Mouse (Mus musculus) heart, postnatal 36 days (tissue): ENCODE data around the gene Phf20. TPM values are rescaled to one million over a fixed set of nuclear protein-coding genes. Genes with fewer than 3 reads are reported as not detected.

Experiments used
- DNase-seq, 2 experiments: peaks; one replicate each; pipeline ENCODE4 v3.0.0; 2021 to 2022
- intact Hi-C: fragments of 180-260 bp; cut with DNase I; formaldehyde crosslinking; loops from one replicate; pipeline ENCODE4 v1.15.1; 2025
- total RNA-seq, 2 experiments: library from RNA; stranded (reverse); gene quantifications; 2 replicates each; pipeline ENCODE4 v1.2.3; 2021

Phf20 gene
- total RNA-seq, 2 experiments from 2014 or later: 19.3 to 23.8 TPM

DNA sequence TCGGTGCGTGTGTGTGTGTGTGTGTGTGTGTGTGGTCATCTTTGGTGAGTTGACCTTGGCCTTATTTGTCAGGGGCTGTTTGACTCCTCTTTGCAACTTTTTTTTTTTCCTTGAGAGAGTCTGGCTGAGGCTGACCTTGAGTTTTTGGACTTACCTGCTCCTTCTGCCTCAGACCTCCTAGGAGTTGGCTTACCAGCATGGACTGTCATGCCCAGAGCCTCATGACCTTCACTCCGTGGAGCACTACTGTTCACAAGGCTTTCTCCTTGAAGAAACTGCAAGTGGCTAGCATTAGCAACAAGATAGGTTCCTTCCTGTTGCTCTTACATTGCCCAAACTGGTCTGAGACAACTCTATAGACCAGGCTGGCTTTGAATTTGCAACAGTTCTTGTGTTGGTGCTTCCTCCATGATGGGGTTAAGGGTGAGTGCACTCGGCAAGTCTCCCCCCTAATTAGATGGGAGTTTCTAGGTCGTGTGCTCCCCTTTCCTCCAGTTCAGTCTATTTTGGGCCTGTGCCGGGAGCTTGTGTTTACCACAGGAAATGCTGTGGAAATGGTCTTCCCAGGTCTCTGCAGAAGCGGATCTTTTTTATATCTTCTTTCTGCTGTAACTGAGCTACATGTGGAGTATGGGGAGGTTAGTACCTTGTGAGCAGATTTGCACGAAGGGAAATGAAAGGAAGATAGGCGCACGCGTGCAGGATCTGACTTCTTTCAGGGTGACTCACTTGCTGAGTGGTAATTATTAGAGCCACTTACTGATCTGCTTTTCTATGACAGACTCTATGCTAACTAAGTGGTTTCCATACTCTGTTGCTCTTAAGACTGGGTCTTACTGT, 61.9 kb downstream of the Phf20 start:
- intact Hi-C loops: loop anchor here (5.0 kb wide), 2 partner anchors 56 to 76 kb away; partner anchors contain the start of gene Rbm39
- DNase-seq: peak; percentile 10 to 37

DNA sequence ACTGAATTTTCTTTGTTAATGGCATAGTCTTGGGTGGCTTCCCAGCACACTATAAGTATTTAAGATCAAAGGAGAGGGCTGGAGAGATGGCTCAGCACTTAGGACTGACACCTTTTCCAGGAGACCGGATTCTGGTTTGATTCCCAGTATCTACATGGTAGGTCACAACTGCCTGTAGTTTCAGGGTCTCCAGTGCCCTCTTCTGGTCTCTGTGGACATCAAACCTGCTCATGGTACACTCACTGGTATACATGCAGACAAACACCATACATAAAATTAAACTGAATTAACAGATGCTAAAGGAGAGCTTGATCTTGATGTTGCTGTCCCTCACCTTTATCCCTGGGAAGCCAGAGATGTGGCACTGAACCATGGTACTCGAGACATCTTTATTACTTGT, 64.7 kb downstream of the Phf20 start:
- intact Hi-C loops: no loop called here
- DNase-seq: no peak

GRCm38 (mm10) chr2:156263204-156263893, 67.1 kb downstream of the Phf20 start:
- intact Hi-C loops: no loop called here
- no peak for DNase-seq

- no peak for DNase-seq
- intact Hi-C loops: no loop called here
Measured at GRCm38 (mm10) chr2:156267636-156268035, 71.4 kb downstream of the Phf20 start.

DNA sequence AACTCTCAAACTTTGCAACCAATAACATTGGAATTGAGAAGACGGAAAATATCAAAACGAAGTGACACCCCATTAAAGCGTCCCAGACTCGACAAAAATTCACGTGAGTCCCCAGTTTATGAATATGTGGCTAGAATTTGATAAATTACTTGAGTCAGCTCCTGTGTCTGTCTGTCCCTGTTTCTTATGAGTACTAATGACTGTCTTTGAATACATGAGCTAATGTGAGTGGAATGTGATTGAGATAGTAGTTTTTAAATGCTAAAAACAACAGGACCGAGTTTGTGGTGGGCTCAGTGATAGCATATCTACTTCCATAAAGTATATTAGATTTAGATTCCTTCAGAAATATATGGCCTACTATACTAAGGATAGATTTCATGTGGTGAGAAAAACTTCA, 76.3 kb downstream of the Phf20 start:
- no peak for DNase-seq
- intact Hi-C loops: no loop called here

DNA sequence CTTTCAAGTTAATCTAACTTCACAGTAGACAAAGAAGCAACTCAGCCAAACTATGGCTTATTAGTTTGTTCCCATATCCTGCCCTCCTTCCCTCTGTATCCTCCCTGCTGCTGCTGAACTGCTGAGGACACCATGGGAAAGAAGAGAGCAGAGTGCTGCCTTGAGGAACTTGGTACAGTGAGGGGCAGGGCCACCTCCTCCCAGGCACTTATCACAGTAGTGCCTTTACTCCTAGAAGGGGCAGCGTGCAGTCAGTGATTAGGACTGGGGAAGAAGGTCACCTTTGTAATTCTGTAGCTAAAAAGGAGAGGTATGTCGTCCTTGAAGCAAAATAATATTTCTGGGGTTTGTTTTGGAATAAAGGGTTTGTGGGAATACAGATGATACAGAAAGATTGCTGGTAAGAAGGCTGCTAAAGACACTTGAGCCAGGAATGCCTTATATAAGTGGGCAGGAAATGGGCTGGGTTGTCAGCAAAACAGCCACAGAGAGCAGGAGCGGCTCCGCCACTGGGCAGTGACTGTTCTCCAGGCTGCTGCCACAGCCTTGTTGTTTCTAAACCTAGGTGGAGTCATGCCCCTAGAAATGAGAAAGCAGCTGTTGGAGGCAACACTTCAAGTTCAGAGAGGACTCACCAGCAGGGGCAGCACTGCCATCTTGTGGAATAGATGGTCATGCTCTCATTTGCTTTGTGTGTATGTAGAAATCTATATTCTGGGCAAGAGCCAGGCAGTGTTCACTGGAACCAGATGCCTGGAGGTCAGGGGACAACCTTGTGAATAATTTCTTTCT, 82.2 kb downstream of the Phf20 start:
- DNase-seq: peak; percentile 78 to 82
- intact Hi-C loops: loop anchor here (2.0 kb wide), 2 partner anchors 98 to 316 kb away; partner anchors contain the start of gene Rbm39

- DNase-seq: no peak
- intact Hi-C loops: loop anchor here (10.0 kb wide), 1 partner anchor 436 kb away; no protein-coding TSS in a partner anchor
Measured at GRCm38 (mm10) chr2:156281227-156281626, 85.0 kb downstream of the Phf20 start.

DNA sequence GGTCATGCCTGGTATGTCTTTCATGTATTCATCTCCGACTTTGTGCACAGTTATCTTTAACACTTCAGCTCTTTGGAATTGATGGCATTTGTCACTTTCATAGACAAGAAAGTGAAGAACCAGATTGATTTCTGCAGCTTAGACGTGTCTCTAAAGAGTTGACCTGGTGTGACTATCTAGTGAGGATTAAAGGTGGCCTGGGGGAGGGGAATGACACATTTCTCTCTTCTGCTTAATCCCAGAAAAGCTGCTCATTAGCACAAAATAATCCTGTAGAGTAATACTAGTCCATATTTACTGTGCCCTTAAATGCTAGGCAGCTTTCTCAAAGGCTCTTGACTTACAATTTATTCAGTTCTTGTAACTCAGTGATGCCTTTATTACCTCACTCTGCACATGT, 88.9 kb downstream of the Phf20 start:
- intact Hi-C loops: loop anchor here (10.0 kb wide), 1 partner anchor 440 kb away; no protein-coding TSS in a partner anchor
- DNase-seq: no peak

- intact Hi-C loops: loop anchor here (10.0 kb wide), 1 partner anchor 442 kb away; no protein-coding TSS in a partner anchor
- no peak for DNase-seq
Measured at GRCm38 (mm10) chr2:156286733-156287132, 90.5 kb downstream of the Phf20 start.

DNA sequence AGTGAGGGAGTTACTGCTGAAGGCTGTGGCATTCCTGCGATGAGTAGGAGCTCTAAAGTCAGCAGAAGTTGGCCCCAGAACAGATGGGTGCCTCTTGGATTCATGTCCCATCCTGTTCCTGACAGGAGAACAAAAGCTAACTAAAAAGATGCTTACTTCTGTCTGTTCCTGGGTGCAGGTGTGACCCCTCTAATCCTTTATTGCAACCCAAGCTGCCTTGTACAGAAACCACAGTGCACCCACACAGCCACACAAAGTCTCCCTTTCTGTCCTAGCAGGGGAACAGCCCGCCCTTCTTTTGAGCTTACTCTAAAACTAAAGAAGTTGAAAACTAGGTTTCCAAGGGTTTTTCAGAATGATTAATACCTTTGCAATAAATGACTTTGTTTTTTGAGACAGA, 92.0 kb downstream of the Phf20 start:
- no peak for DNase-seq
- intact Hi-C loops: loop anchor here (10.0 kb wide), 1 partner anchor 443 kb away; no protein-coding TSS in a partner anchor

GRCm38 (mm10) chr2:156289552-156290160, 93.4 kb downstream of the Phf20 start:
- intact Hi-C loops: loop anchor here (10.0 kb wide), 1 partner anchor 445 kb away; no protein-coding TSS in a partner anchor
- DNase-seq: no peak

GRCm38 (mm10) chr2:156291998-156292397, 95.7 kb downstream of the Phf20 start:
- no peak for DNase-seq
- intact Hi-C loops: no loop called here

- intact Hi-C loops: no loop called here
- no peak for DNase-seq
Measured at GRCm38 (mm10) chr2:156295601-156296063, 99.4 kb downstream of the Phf20 start.

GRCm38 (mm10) chr2:156296190-156296589, 99.9 kb downstream of the Phf20 start:
- DNase-seq: no peak
- intact Hi-C loops: no loop called here

DNA sequence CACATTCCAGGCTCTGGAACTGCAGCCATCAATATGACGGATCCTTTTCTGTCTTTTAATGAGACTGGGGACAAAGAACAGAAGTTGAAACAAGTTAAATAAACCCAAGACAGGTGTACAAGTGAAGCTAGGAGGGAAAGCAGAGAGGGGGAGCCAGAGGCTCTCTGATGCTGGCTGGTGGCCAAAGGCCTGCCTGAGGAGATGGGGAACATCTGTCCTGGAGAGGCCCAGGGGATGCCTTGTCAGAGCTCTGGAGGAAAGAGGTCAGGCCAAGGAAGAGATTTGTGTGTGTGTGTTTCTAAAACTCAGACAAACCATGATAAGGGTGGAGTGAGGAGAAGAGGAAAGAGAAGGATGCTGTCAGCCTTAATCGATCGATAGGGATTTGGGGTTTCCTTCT, 101.4 kb downstream of the Phf20 start:
- DNase-seq: peak; percentile 39 to 44
- intact Hi-C loops: no loop called here

- intact Hi-C loops: no loop called here
- DNase-seq: no peak
Measured at GRCm38 (mm10) chr2:156298458-156298857, 102.2 kb downstream of the Phf20 start.

- DNase-seq: no peak
- intact Hi-C loops: no loop called here
Measured at GRCm38 (mm10) chr2:156302063-156302462, 105.8 kb downstream of the Phf20 start.

DNA sequence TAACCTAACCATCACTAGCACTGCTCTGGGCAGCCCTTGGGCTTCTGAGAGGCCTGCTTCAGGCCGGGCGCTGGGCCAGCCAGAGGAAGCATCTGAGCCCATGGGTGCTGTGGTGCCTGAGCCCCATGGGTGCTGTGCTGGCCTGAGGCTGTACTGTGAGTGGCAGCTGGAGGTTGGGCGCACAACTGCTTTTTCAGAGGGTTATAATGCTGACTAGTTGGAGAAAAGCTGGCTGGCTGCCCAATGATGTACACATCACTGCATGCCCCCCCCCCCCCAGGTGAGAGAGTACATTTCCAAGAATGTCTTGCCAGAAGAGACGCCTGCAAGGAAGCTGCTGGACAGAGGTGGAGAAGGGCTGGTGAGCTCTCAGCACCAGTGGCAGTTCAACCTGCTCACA, 108.1 kb downstream of the Phf20 start:
- no peak for DNase-seq
- intact Hi-C loops: no loop called here

DNA sequence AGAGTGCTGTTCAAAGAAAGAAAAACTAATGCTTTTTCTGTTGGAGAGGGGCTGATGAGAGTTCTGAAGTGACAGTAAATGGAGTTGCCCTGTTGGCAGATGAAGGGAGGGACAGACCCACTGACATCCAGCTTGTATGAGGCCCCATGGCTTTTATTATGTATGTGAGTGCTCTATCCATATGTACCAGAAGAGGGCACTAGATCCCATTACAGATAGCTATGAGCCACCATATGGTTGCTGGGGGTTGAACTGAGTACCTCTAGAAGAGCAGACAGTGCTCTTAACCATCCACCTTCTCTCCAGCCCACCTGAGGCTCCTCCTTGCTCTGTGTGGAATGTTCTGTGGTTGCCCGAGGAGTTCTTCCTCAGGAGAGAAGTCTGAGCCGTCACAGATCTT, 109.6 kb downstream of the Phf20 start:
- DNase-seq: no peak
- intact Hi-C loops: no loop called here

GRCm38 (mm10) chr2:156307261-156307660, 111.0 kb downstream of the Phf20 start:
- DNase-seq: peak in 1 of 2 experiments; percentile 10
- intact Hi-C loops: no loop called here
